Mouse (Mus musculus) thymus, postnatal 0 days (tissue): ENCODE measurements around the gene Qprt. TPM values are rescaled to one million over a fixed set of nuclear protein-coding genes. Genes with fewer than 3 reads are reported as not detected.

Experiments used
- DNase-seq: peaks from one replicate; pipeline ENCODE4 v3.0.0-alpha.2; 2015; ENCODE audit warnings: low spot score
- polyA plus RNA-seq: library from polyadenylated mRNA; unstranded; fragments of >200 nt; fragmentation: Nextera tagmentation; extraction: Ambion mirVana; gene quantifications from 2 replicates; pipeline ENCODE4 v1.2.1, GENCODE M21; 2015

Gene Qprt
- 0.99 and 1.4 TPM in 2 replicates for polyA plus RNA-seq

- DNase-seq, result no peak
Measured at GRCm38 (mm10) chr7:127121911-127122270, at the start of gene Qprt. Gene Qprt, minus strand, starts transcription at chr7:127122226.

GRCm38 (mm10) chr7:127166501-127166900 is 44.5 kb upstream of the Qprt start:
- no peak for DNase-seq

- DNase-seq, result peak; percentile 31
Measured at GRCm38 (mm10) chr7:127165607-127166493, 43.8 kb upstream of the Qprt start.

GRCm38 (mm10) chr7:127164002-127164401 is 42.0 kb upstream of the Qprt start:
- no peak for DNase-seq

- no peak for DNase-seq
Measured at GRCm38 (mm10) chr7:127162546-127162945, 40.5 kb upstream of the Qprt start.

- no peak for DNase-seq
Measured at GRCm38 (mm10) chr7:127157548-127157947, 35.5 kb upstream of the Qprt start.

- DNase-seq, result no peak
Measured at GRCm38 (mm10) chr7:127153477-127153876, 31.5 kb upstream of the Qprt start.

GRCm38 (mm10) chr7:127152464-127152863 is 30.4 kb upstream of the Qprt start:
- DNase-seq, result no peak

- no peak for DNase-seq
Measured at GRCm38 (mm10) chr7:127147901-127148300, 25.9 kb upstream of the Qprt start.

GRCm38 (mm10) chr7:127146267-127146603 is 24.2 kb upstream of the Qprt start:
- no peak for DNase-seq

GRCm38 (mm10) chr7:127145387-127146266 is 23.6 kb upstream of the Qprt start:
- no peak for DNase-seq

- DNase-seq, result peak; percentile 36
Measured at GRCm38 (mm10) chr7:127144412-127144811, 22.4 kb upstream of the Qprt start.

GRCm38 (mm10) chr7:127142666-127143065 is 20.6 kb upstream of the Qprt start:
- no peak for DNase-seq

- no peak for DNase-seq
Measured at GRCm38 (mm10) chr7:127142214-127142613, 20.2 kb upstream of the Qprt start.

GRCm38 (mm10) chr7:127140623-127141404 is 18.8 kb upstream of the Qprt start:
- DNase-seq, result no peak

GRCm38 (mm10) chr7:127139562-127139961 is 17.5 kb upstream of the Qprt start:
- no peak for DNase-seq

- DNase-seq, result no peak
Measured at GRCm38 (mm10) chr7:127139100-127139499, 17.1 kb upstream of the Qprt start.

GRCm38 (mm10) chr7:127137262-127138017 is 15.4 kb upstream of the Qprt start, which contains the start of gene Spn:
Gene Spn, minus strand, starts transcription at chr7:127137823.
- peak; percentile 82 for DNase-seq

- no peak for DNase-seq
Measured at GRCm38 (mm10) chr7:127136181-127137071, 14.4 kb upstream of the Qprt start.
